Mouse (Mus musculus) adrenal gland, postnatal 4 days (tissue): ENCODE results near the gene Olig1. TPM values are rescaled to one million over a fixed set of nuclear protein-coding genes. Genes with fewer than 3 reads are reported as not detected.
"Not testable (repeated sequence)": the region's sequence is repeated elsewhere in the genome, so short reads cannot be mapped to it uniquely, and the experiment has no call there.

Experiments
- DNase-seq, 2 experiments: peaks; one replicate each; pipeline ENCODE4 v3.0.0; 2021 to 2022; ENCODE audit warnings: low spot score in 2 of 2, mixed read lengths in 2 of 2
- total RNA-seq, 2 experiments: library from RNA; stranded (reverse); gene quantifications; 2 replicates each; pipeline ENCODE4 v1.2.3; 2021

Gene Olig1
- total RNA-seq, 2 experiments from 2014 or later: 0.65 TPM; not detected in 1

GRCm38 (mm10) chr16:91239024-91239423 lies 30.5 kb upstream of the Olig1 start:
- no peak for DNase-seq

DNA sequence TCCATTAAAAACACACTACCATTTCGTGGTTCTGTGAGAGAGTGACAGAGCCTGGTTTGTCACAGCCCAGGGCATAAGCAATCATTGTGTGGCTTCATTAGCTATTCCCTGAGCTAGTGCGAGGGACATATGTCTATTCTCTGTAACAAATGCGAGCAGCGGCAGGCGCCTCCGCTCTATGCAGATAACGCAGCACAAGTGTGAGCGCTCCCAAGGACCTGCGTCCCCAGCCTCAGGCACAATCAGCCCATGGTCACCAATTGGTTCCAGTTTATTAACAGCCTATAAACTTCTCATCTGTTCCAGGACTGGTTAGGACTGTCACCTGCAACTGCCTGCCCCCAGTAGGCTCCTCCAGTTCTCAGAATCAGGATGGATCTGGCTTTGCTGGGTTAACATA lies 23.3 kb upstream of the Olig1 start:
- DNase-seq: no peak

DNA sequence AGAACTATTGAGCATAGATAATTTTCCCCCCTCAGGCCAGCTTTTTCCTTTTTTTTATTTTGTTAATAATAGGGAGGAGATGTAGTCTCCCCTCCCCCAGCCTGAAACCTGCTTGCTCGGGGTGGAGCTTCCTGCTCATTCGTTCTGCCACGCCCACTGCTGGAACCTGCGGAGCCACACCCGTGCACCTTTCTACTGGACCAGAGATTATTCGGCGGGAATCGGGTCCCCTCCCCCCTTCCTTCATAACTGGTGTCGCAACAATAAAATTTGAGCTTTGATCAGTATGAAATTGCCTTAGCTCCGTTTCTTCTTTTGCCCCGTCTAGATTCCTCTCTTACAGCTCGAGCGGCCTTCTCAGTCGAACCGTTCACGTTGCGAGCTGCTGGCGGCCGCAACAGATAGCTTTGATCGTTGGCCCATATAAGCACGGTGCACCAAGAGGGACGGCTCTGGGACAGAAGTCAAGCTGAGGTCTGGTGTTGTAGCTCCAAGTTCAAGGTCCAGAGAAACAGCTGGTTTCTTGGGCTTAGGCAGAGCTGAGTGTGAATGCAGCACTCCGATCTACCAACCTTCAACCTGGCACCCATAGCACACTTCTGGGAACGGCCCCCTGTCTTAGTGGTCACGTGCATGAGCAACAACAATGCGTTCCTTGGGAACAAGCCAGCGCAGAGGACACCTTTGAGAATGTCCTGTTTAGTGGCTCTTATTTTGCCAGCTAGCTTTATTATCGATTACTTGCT lies 14.0 kb upstream of the Olig1 start:
- DNase-seq: not testable (repeated sequence)

GRCm38 (mm10) chr16:91258956-91259355 lies 10.6 kb upstream of the Olig1 start:
- DNase-seq: no peak

DNA sequence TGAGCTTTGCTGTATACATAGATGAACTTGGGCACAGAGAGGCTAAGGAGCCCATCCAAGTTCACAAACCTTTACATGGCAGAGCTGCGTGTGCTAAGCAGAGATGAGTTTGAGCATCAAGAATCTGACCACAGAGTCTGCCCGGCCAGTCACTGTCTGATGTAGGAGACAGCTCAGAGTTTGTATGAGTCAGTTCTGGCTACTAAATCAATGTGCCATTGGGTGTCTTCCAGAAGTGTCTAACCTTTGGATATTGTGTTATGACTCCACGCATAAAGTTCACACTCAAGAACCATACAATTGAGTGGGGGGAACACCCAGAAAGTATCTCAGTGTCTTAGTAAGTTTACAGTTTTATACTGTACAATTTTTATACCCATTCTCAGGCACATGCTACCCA lies 8.7 kb upstream of the Olig1 start:
- DNase-seq: no peak

GRCm38 (mm10) chr16:91262467-91263220 lies 6.9 kb upstream of the Olig1 start:
- no peak for DNase-seq

DNA sequence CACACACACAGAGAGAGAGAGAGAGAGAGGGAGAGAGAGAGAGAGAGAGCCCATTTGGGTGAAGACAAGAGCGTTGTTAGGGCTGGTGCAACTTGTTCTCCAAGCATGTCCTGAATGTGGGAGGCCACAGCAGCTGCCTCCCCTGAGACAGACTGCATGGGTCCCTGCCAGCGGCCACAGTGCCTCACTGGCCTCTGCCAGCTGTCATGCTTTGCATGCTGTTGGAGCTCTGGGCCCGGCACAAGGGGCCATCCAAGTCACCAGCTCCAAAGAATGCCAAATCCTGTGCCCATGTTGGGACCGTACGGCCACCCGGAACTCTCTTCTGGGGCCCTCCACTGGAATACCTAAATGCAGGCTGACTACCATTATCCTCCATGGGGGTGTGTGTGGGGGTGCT lies 3.6 kb upstream of the Olig1 start:
- no peak for DNase-seq

DNA sequence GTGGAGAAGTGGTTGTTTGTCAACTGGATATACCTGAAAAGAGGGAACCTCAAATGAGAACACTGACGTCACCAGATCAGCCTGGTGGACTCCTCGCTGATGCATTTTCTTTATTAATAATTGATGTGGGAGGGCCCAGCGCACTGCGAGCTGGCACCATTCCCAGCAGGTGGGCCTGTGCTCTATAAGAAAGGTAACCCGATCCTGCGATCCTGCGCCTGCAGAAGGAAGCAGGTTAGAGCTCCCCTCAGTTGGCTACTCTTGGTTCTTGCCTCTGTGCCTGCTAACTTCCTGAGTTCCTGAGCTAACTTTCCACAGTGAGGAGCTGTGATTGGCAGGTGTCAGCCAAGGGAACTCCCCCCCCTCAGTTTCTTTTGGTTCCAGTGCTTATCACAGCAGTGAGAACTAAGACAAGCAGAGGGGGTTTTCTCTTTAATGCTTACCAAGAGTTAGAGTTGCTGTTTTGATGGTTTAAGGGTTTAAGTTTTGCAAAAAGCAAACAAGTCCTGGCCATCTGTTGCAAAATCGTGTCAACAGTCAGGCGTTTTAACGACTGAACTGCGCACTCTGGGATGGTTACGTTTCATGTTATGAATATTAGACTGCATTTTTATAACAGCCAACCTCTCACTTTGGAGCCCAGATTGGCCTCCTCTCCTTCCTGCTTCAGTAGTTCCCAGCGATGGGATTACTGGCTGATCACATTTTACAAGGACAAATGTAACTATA lies 684 bp upstream of the Olig1 start:
- DNase-seq: no peak

DNA sequence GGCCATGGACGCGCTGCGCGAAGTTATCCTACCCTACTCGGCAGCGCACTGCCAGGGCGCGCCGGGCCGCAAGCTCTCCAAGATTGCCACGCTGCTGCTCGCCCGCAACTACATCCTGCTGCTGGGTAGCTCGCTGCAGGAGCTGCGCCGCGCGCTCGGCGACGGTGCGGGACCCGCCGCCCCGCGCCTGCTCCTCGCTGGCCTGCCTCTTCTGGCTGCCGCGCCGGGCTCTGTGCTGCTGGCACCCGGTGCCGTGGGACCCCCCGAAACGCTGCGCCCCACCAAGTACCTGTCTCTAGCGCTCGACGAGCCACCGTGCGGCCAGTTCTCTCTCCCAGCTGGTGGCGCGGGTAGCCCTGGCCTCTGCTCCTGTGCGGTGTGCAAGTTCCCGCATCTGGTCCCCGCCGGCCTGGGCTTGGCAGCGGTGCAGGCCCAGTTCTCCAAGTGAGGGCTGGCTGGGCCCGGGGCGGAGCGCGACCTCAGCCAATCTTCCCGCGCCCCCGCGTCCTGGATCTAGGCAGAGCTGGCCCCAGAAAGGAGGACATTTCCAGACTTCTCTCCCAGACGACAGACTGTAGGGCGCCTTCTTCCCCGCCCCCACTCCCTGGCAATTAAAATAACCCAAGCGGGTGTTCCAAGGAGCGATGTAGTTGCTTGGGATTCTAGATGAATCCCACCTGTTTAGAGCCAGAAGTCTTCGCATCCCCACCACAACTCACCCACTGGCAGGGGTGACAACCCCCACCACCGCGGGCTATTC lies 820 bp downstream of the Olig1 start:
- DNase-seq: no peak

DNA sequence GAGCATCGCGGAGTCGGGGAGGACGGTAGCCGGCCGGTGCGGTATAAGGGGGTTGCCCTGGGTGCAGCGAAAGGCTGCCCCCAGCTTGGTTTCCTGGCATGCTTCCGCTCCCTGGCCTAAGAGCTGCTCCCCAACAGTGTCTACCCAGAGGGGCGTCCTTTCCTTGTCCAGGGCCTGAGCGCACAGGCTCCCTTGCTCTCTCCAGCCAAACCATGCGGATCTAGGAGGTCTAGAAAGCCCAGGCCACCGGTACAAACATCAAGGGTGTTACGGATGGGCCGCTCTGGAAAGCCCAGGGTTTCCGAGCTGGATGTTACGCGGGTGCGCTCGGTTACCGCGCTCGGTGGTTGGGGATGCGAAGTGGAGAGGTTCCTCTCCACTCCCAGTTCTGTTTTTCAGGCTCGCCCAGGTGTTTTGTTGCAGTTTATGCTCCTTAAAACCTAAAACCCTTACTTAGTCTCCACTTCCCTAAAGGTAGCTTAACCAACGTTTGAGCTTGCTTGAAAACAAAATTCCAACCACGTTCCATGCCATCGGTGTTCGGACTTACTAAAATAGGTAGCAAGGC lies 1.5 kb downstream of the Olig1 start:
- no peak for DNase-seq

GRCm38 (mm10) chr16:91271634-91272033 lies 2.1 kb downstream of the Olig1 start:
- DNase-seq: no peak

- no peak for DNase-seq
Measured at GRCm38 (mm10) chr16:91280516-91280915, 10.9 kb downstream of the Olig1 start.

GRCm38 (mm10) chr16:91292080-91292479 lies 22.5 kb downstream of the Olig1 start:
- DNase-seq: no peak

GRCm38 (mm10) chr16:91292719-91293333 lies 23.3 kb downstream of the Olig1 start:
- DNase-seq: no peak

DNA sequence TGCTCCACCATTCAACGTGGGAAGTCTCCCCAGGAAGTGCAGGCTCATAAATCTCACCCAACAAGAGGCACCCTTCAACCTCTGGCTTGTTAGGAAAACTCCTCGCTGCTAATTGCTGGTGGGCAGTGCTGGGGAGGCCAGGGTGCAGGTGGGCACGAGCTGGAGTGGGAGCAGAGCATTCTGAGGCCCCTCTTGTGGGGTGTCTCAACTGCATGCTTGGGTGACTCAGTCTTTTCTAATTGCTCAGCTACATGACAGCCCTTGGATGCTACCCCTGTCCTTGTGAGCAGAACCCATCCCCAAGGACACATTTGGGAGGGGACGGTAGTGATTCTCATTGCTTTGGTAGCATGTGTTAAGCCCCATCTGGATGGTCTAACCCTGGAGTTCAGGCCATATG lies 28.2 kb downstream of the Olig1 start:
- DNase-seq: no peak

DNA sequence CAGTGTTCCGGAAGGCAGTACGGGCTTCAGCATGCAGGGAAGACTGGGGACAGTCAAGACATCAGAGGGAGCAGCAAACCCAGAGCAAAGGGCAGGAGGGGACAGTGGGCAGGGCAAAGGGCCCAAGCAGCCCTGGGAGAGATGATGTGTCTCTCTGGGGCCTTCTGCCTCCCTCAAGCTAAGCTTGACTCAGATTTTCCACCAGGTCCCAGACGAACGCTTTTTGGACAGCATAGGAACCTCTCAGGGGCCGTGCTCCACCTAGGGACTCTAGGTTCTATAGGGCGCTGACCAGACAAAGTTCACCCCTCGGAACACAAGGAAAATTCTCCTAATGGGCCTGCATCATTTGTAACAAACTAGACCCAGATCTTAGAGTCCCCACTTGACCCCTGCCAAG lies 29.8 kb downstream of the Olig1 start:
- DNase-seq: no peak

DNA sequence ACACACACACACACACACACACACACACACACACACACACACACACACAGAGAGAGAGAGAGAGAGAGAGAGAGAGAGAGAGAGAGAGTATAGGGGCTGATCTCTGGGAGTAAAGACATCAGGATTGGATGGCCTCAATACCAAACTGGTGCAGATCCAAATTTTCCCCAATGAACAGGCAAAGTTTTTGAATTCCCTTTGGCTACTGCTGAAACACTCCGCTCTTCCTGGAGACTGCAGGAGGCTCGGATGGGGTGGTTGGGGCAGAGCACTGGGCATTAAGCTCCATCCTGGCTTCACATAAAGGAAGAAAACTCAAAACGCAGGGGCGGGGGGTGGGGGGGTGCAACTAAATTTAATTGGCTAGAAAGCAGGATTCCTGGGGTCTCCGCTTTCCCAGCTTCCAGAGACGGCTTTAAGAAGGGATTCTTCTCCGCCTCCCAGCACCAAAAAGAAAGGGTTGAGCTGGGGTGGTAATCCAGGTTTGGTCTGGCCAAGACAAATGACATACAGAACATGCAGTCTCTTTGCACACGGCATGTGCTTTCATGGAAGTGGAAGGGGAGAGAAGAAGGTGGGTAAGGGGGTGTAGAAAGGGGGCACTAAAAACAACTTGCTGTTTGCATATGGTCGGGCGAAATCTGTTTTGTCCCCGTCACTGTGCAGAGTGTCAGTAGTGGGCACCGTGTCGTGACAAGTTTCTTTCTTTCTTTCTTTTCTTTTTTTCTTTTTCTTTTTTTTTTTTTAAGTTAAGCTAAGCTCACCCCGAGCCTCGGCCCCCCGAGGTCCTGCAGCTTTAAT lies 31.3 kb downstream of the Olig1 start:
- DNase-seq: no peak

DNA sequence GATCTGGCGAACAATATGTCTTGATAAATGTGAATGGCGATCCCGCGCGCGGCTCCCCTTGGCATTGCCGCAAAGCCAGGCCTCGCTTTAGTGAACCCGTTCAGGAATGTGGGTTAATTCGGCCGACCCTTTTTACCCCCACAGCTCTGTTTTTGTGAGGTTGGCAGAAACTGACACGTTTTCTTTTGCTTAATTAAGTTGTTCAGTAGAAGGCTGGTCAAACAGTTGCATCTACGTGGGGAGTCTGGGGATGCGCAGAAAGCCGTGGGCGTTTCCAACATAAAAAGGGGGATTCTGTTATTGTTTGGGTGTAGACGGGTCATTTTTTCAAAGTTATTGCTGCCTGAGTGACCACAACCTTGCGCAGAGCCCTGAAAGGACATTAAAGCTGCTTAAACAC lies 31.9 kb downstream of the Olig1 start:
- no peak for DNase-seq
